Mouse (Mus musculus) cerebellum, adult 9-11 months (tissue): ENCODE measurements around the gene Cyp19a1.

Experiments used
- DNase-seq: peaks from one replicate; pipeline ENCODE4 v3.0.0; 2022

Cyp19a1 gene

DNA sequence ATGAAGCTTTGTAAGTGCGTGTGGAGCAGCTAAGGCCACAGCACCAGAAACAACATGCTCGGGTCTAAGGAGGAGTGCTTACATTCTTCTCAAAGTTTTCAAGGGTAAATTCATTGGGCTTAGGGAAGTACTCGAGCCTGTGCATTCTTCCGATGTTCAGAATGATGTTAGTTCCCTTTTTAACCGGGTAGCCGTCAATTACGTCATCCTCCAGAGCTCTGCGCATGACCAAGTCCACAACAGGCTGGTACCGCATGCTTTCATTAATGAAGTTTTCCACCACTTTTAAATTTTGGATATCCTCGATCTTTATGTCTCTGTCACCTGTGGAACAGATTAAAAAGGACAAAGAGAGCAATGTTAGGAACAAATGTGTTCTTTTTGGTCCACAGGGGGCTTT, 99.5 kb downstream of the Cyp19a1 start:
- DNase-seq = no peak

DNA sequence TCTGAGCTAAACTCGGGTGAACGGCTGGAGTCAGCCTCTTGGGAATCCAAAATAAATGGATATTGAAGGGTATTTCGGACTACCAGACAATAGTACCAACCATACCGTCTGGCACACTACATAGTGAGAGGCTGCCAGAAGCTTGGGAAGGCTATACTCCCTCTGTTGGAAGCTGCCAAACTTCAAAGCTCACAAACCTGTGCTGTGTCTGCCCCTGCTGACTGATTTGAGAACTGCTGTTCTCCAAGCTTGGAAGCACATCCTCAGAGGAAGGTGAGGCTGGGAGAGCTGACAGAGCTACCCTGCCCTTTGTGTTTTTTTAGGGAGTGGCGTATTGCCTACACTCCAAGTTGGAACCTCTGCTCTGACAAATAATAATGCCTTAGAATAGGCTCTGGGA, 104.8 kb downstream of the Cyp19a1 start:
- no peak for DNase-seq

DNA sequence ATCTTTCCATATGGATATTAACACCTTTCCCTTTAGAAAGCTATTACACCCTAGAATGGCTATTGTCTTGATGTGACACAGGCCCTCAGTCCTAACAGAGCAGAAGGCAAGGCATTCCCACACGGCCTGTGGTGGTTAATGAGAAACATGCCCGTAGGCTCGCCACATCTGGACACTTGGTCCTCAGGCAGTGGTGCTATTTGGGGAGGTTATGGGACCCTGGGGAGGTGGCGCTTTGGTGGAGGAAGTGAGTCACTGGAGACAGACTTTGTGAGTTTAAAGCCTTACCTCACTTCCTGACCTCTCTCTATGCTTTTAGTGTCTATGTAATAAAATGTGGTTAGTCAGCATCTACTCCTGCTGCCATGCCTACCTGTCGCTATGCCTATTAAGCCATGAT, 114.2 kb downstream of the Cyp19a1 start:
- no peak for DNase-seq

DNA sequence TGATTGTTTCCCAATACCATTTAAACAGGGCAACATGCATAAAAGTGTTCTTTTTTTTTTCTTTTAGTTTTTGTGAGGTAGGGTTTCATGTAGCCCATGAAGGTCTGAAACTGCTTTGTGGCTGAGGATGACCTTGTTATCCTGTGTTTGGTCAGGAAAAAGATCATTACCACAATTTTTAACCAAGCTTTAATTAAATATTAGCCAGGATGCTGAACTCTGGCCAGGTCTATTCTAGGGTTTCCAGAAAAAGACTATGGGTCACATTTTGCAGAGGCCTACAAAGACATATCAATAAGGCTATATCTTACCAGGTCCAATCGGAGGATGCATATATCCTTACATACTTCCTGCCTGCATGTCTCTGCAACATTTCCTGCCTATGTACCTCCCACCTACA, 128.7 kb downstream of the Cyp19a1 start:
- no peak for DNase-seq
